Mouse (Mus musculus) heart, embryonic 13.5 days (tissue): ENCODE results near the gene Mdh1b. TPM values are rescaled to one million over a fixed set of nuclear protein-coding genes. Genes with fewer than 3 reads are reported as not detected.

ENCODE experiments used
- ATAC-seq: fragments of 200-750 bp; cut with Nextera tagmentation; 2 replicates; pipeline ENCODE4 v1.8.0; 2017; ENCODE audit warnings: moderate TSS enrichment; ENCODE audit not compliant: insufficient number of reproducible peaks, low FRiP score, low TSS enrichment; ENCODE audit errors: extremely low read depth
- H3K27ac ChIP-seq: fragments of 300-500 bp; sonication (generic); replicated peaks from 2 replicates; pipeline ENCODE4 v1.5.1; 2015; ENCODE audit warnings: moderate library complexity, mild to moderate bottlenecking, inconsistent platforms
- H3K27me3 ChIP-seq: fragments of 300-500 bp; sonication (generic); replicated peaks from 2 replicates; pipeline ENCODE4 v1.6.1; 2015; ENCODE audit warnings: mild to moderate bottlenecking, inconsistent platforms
- H3K36me3 ChIP-seq: fragments of 300-500 bp; sonication (generic); 2 replicates; pipeline ENCODE4 v1.6.1; 2015; ENCODE audit warnings: mild to moderate bottlenecking, inconsistent platforms
- H3K4me1 ChIP-seq: fragments of 300-500 bp; sonication (generic); 2 replicates; pipeline ENCODE4 v1.6.1; 2015; ENCODE audit warnings: inconsistent platforms
- H3K4me2 ChIP-seq: fragments of 300-500 bp; sonication (generic); 2 replicates; pipeline ENCODE4 v1.6.1; 2015; ENCODE audit warnings: inconsistent platforms, mild to moderate bottlenecking, moderate library complexity
- H3K4me3 ChIP-seq: fragments of 300-500 bp; sonication (generic); 2 replicates; pipeline ENCODE4 v1.5.1; 2015; ENCODE audit warnings: moderate library complexity, mild to moderate bottlenecking, inconsistent platforms
- H3K9ac ChIP-seq: fragments of 300-500 bp; sonication (generic); 2 replicates; pipeline ENCODE4 v1.6.1; 2015; ENCODE audit warnings: inconsistent platforms, mild to moderate bottlenecking, moderate library complexity
- H3K9me3 ChIP-seq: fragments of 300-500 bp; sonication (generic); 2 replicates; pipeline ENCODE4 v1.6.1; 2016; ENCODE audit warnings: inconsistent platforms
- WGBS: fragments of 180-500 bp; shearing (Covaris S2); methylation state at CpG from one replicate; pipeline ENCODE4 v1.1.7; 2015; ENCODE audit warnings: mixed read lengths; 5-methylcytosine and 5-hydroxymethylcytosine counted together
- polyA plus RNA-seq: library from polyadenylated mRNA; unstranded; fragments of >200 nt; fragmentation: Nextera tagmentation; extraction: Ambion mirVana; gene quantifications from 2 replicates; pipeline ENCODE4 v1.2.1, GENCODE M21; 2015

The Mdh1b gene
- polyA plus RNA-seq, 1 experiment from 2014 or later = not detected

DNA sequence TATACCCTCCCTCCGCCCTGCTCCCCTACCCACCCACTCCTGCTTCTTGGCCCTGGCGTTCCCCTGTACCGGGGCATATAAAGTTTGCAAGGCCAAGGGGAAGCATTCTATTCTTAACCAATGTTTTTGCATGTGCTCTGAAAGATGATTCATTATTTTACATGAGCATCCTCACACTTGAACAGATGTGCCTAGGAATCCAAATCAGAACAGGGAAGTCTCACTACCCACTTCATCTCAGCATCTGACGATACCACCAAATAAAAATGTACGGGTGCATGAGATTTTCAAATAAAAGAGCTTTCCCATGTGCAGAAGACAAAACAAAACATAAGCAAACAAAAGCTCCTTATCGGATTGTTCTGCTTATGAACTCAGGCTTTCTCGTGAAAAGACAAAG, 10.0 kb downstream of the Mdh1b start:
- no peaks in the 10 kb centered on the region for H3K9me3 ChIP-seq
- no peak overlapping the region for H3K9ac ChIP-seq
- H3K4me2 ChIP-seq = no peak overlapping the region
- no peak overlapping the region for H3K27ac ChIP-seq
- no peaks in the 10 kb centered on the region for H3K4me1 ChIP-seq
- H3K36me3 ChIP-seq = no peaks in the 10 kb centered on the region
- no peak for ATAC-seq
- peaks cover 7% of the 10 kb centered on the region; the same call in 1 of the 2 replicates for H3K27me3 ChIP-seq
- WGBS = 80% methylated on average over 7 of the region's 7 CpGs
- H3K4me3 ChIP-seq = no peak overlapping the region

DNA sequence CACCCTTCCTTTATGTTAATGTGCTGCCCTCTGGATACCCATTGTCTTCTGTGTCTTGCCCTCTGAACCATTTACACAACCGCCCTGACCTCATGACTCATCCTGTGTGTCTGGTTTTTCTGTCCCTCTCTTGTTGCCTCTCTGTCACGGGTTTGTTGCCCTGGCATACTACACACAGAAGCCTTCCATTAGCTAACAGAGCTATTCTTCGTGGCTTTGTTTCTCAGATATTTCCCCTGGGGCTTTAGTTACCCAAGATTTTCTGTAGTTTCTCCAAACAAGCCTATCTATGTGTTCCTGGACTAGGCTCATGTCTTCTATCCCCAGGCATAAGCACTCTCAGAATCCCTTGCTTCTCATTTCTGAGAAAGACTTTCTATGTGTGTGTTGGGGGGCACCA, 21.2 kb downstream of the Mdh1b start:
- H3K27ac ChIP-seq = no peak overlapping the region
- 0 out of 2 replicates have a peak, but pooled peaks cover 3% of the 10 kb centered on the region for H3K4me1 ChIP-seq
- no peak overlapping the region for H3K9ac ChIP-seq
- H3K4me3 ChIP-seq = no peak overlapping the region
- no peaks in the 10 kb centered on the region for H3K36me3 ChIP-seq
- ATAC-seq = no peak
- H3K9me3 ChIP-seq = no peaks in the 10 kb centered on the region
- 68% methylated on average over 3 of the region's 3 CpGs for WGBS
- H3K27me3 ChIP-seq = no peaks in the 10 kb centered on the region; the same call in 1 of the 2 replicates
- no peak overlapping the region for H3K4me2 ChIP-seq

- Histone ChIP-seq H3K4me1 (0 out of 2 replicates have a peak, but pooled peaks cover 3% of the 10 kb centered on the region), H3K4me2 (peak overlapping the region; percentile 42), H3K36me3 (no peaks in the 10 kb centered on the region), H3K9me3 (no peaks in the 10 kb centered on the region), H3K4me3 (no peak overlapping the region), H3K9ac (no peak overlapping the region), H3K27ac (no peak overlapping the region), H3K27me3 (no peaks in the 10 kb centered on the region)
- WGBS = 48% methylated on average over 5 of the region's 5 CpGs
- ATAC-seq = no peak
These were observed 24.4 kb downstream of the Mdh1b start for GRCm38 (mm10) chr1:63705733-63706132.

- H3K27me3 ChIP-seq = no peaks in the 10 kb centered on the region
- H3K4me2 ChIP-seq = no peak overlapping the region
These were observed 33.3 kb downstream of the Mdh1b start for GRCm38 (mm10) chr1:63696861-63697260.

GRCm38 (mm10) chr1:63686827-63687226, 43.3 kb downstream of the Mdh1b start, which contains the start of gene Dytn:
Gene Dytn (minus strand): TSS chr1:63686927.
- H3K9me3 ChIP-seq = no peaks in the 10 kb centered on the region
- H3K27ac ChIP-seq = no peak within 1 kb of the TSS
- ATAC-seq = no peak
- no peak within 1 kb of the TSS for H3K9ac ChIP-seq
- H3K36me3 ChIP-seq = no peaks in the 10 kb centered on the region
- no peaks in the 10 kb centered on the region for H3K4me1 ChIP-seq
- no peaks in the 10 kb centered on the region for H3K27me3 ChIP-seq
- H3K4me2 ChIP-seq = no peak within 1 kb of the TSS
- H3K4me3 ChIP-seq = no peak within 1 kb of the TSS
- WGBS = 76% methylated on average over 4 of the region's 4 CpGs

More at GRCm38 (mm10) chr1:63696861-63697260, 33.3 kb downstream of the Mdh1b start:
- no peak overlapping the region for H3K9ac ChIP-seq
- no peak overlapping the region for H3K4me3 ChIP-seq
- peaks cover 3% of the 10 kb centered on the region; the same call in 1 of the 2 replicates for H3K4me1 ChIP-seq
- no peak overlapping the region for H3K27ac ChIP-seq
- no peaks in the 10 kb centered on the region for H3K36me3 ChIP-seq
- 58% methylated on average over 3 of the region's 3 CpGs for WGBS
- ATAC-seq = no peak
- H3K9me3 ChIP-seq = no peaks in the 10 kb centered on the region

DNA sequence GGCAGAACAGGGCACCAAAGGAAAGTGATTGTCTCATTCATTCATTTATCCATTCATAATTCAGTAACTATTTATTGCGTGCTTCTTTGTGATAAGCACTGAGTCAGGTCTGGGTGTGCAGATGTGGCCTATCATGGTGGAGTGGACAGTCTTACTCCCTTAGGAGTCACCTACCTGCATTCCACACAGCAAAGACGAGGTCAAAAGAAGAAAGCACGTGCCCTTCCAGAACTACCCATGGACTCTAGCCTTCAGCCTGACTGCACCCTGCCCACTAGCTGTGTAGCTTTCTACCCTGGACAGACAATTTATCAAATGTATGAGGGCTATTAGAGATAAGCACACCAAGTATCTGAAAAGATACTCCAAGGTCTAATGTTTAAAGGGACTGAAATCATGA, 54.1 kb downstream of the Mdh1b start:
- Histone ChIP-seq H3K4me2 (no peak overlapping the region), H3K36me3 (no peaks in the 10 kb centered on the region), H3K27me3 (peaks cover 3% of the 10 kb centered on the region; the same call in 1 of the 2 replicates), H3K27ac (no peak overlapping the region), H3K4me3 (no peak overlapping the region), H3K9ac (no peak overlapping the region), H3K4me1 (no peaks in the 10 kb centered on the region), H3K9me3 (no peaks in the 10 kb centered on the region)
- 68% methylated on average over 3 of the region's 3 CpGs for WGBS
- no peak for ATAC-seq

- H3K9ac ChIP-seq = 0 out of 2 replicates have a peak overlapping the region, but pooled peaks have one; percentile 42
- H3K4me3 ChIP-seq = no peak overlapping the region
These were observed 61.3 kb downstream of the Mdh1b start for GRCm38 (mm10) chr1:63668852-63669160.

DNA sequence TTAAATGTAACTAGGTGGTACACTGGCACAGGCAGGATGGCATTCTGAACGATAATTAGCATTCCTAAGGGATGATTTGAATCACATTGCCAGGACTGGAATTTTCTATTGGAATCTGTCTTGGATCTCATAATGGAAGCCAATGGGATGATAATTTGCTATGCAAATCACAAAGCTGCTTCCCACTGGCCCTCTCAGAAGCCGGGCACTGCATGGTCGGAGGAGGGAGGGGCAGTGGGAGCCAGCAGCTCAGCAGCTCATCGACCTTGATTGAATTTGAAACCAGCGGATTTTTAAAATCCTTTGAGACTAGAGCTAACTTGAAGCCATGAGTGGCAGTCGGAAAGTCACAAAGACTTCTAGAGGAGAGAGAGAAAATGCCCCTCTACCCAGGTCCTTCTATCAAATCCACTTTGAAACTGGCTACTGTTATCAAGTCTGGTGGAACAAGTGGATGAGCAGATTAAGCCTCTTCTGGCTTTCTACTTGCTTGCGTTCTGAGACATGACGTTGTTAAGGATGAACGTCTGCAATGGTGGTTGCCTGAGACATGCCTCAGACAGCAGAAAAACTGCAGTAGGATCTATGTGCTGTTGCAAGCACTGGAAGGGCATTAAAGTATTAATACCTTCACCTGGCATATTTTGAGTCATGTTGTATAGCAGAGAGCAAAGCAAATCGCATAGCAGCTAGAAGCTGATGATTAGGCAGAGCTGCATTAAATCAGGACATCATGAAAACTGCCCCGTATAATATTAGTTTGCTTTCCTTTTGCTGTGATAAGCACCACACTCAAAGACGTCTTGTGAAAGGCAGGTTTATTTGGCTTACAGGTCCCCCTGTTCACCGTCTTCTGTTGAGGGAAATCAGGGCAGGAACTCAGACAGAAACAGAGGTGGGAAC, 61.9 kb downstream of the Mdh1b start:
- ATAC-seq = no peak
- Histone ChIP-seq H3K27me3 (peaks cover 21% of the 10 kb centered on the region), H3K27ac (no peak overlapping the region), H3K4me3 (no peak overlapping the region), H3K36me3 (no peaks in the 10 kb centered on the region), H3K9me3 (no peaks in the 10 kb centered on the region), H3K4me2 (peak overlapping the region; percentile 44), H3K9ac (0 out of 2 replicates have a peak overlapping the region, but pooled peaks have one; percentile 42), H3K4me1 (peaks cover 5% of the 10 kb centered on the region)
- WGBS = 20% methylated on average over 13 of the region's 13 CpGs

More at GRCm38 (mm10) chr1:63668852-63669160, 61.3 kb downstream of the Mdh1b start:
- Histone ChIP-seq H3K27ac (no peak overlapping the region), H3K4me1 (peaks cover 5% of the 10 kb centered on the region), H3K36me3 (no peaks in the 10 kb centered on the region), H3K9me3 (no peaks in the 10 kb centered on the region), H3K4me2 (peak overlapping the region; percentile 44), H3K27me3 (peaks cover 21% of the 10 kb centered on the region)
- WGBS = 8% methylated on average over 3 of the region's 3 CpGs
- no peak for ATAC-seq

DNA sequence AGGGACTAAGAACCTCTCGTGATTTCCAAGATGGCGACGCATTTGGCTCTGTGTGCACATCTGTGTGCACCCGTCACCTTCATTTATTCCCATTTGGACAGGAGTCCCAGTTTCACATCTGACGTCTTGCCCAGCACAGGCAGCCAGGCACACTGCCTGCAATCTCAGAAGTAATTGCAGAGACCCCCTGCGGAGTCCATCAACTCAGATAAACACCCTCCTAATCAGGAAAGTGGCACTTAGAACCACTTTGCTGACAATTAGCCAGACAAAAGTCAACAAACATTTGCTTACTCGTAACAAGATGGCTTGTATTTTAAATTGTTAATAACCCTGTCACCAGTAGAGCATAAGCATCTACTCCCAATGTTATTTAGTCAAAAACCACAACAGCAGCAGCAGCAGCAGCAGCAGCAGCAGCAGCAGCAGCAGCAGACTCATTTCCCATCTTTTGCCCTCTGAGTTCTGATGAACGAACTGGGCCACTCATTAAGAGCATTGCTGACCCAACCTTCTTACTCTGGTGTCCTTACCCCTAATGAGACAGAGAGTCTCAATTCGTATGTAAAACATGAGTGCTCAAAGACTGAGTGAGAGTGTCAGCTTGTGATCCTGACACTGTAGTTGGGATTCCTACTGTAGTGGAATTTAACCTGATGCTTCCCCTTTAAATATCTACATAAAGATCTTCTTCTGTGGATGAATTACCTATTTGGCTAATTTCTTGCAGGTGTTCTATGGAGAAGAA, 62.7 kb downstream of the Mdh1b start:
- no peak overlapping the region for H3K4me3 ChIP-seq
- H3K36me3 ChIP-seq = no peaks in the 10 kb centered on the region
- H3K27me3 ChIP-seq = peaks cover 21% of the 10 kb centered on the region
- no peaks in the 10 kb centered on the region for H3K9me3 ChIP-seq
- H3K9ac ChIP-seq = no peak overlapping the region
- no peak overlapping the region for H3K4me2 ChIP-seq
- no peak overlapping the region for H3K27ac ChIP-seq
- H3K4me1 ChIP-seq = peaks cover 5% of the 10 kb centered on the region
- ATAC-seq = no peak
- 25% methylated on average over 9 of the region's 9 CpGs for WGBS

DNA sequence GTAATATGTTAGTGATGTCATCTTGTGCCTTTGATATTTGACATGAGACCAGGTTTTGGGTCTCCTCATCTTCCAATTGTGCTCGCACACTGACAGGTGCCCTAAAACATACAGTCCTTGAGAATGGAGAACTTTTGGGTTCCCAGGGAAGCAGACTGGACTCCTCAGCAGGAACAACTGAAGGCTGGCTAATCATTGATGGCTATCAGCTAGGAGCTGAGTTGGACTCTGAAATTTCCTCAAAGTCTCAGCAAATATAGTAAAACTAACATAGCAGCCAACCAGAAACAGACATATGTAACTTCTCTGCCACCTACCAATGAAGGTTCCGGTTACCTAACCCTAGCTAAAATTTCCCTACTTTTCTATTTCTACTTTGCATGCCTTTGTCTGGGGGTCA, 64.0 kb downstream of the Mdh1b start:
- no peak overlapping the region for H3K4me3 ChIP-seq
- WGBS = 80% methylated on average over 2 of the region's 2 CpGs
- peaks cover 5% of the 10 kb centered on the region for H3K4me1 ChIP-seq
- H3K27me3 ChIP-seq = peaks cover 29% of the 10 kb centered on the region
- H3K9me3 ChIP-seq = no peaks in the 10 kb centered on the region
- H3K36me3 ChIP-seq = no peaks in the 10 kb centered on the region
- no peak for ATAC-seq
- H3K9ac ChIP-seq = no peak overlapping the region
- H3K27ac ChIP-seq = no peak overlapping the region
- H3K4me2 ChIP-seq = no peak overlapping the region

DNA sequence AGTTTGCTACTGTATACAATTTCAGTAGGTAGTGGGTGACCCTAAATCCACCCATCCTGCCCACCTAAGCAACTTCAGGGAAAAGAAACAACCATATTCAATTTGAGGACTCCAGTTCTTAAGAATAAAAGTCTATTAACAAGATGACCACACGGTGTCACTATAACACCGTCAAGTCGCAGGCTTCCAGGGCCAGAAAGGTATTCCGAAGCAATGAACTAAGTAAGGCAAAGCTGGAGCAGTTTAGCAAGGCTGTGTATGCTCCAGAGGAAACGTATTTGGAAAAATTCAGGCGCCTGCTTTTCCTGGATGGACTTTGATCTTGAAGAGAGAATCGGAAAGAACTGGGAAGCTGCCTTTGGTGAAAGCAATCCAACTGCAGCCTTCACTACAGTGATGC, 70.5 kb downstream of the Mdh1b start:
- Histone ChIP-seq H3K27me3 (peaks cover 17% of the 10 kb centered on the region; the same call in 1 of the 2 replicates), H3K4me1 (no peaks in the 10 kb centered on the region), H3K27ac (no peak overlapping the region), H3K4me3 (no peak overlapping the region), H3K4me2 (no peak overlapping the region), H3K9ac (no peak overlapping the region), H3K36me3 (no peaks in the 10 kb centered on the region), H3K9me3 (no peaks in the 10 kb centered on the region)
- ATAC-seq = no peak
- 1% methylated on average over 7 of the region's 7 CpGs for WGBS
